Mouse (Mus musculus): ENCODE results near the gene Nfib.

- TF ChIP-seq CTCF (IDR thresholded peaks at IDR 0.05) (no peak), POLR2A (IDR thresholded peaks at IDR 0.05; ENCODE audit: insufficient read depth, low read depth, low read length) (no peak)
Measured at GRCm38 (mm10) chr4:82592086-82593030, 113.2 kb downstream of the Nfib start.

Data from heart, adult 2 months (tissue).